7 mouse cellular contexts compared by ENCODE assay signal in the genomic region with DNA sequence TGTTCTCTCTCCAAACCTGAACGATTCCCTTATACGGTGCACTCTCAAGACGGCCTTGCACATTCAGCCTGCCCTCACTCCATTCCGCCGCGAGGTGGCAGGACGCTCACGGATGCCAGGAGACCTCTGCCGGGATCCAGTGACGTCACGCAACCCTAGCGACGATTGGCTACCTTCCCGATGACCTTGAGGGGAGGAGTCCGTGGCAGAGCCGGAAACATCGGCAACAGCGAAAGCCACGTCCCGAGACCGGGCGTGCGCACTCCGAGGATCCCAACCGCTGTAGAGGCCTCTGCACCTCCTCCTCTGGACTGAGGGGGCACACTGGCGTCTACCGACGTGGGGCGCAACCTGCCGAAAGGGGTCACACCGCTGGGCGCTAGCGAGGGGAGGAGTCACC. TPM values are rescaled to one million over a fixed set of nuclear protein-coding genes. Genes with fewer than 3 reads are reported as not detected.
DNase-seq lines count a peak whose midpoint lies in the region; ATAC-seq lines count a peak whose summit lies in the region.

No protein-coding gene starts in this region.

- under 1% methylated on average over 33 of the region's 33 CpGs for WGBS in embryonic facial prominence, embryonic 12.5 days
- under 1% methylated on average over 33 of the region's 33 CpGs for WGBS in limb, embryonic 11.5 days
- WGBS in midbrain, embryonic 14.5 days = under 1% methylated on average over 33 of the region's 33 CpGs

- ATAC-seq in embryonic facial prominence, embryonic 12.5 days (ENCODE audit: insufficient number of reproducible peaks, insufficient read depth, low FRiP score, low TSS enrichment) = peak; percentile 89
- ATAC-seq in limb, embryonic 11.5 days (ENCODE audit: insufficient number of reproducible peaks, low FRiP score, low TSS enrichment, low read depth) = peak; percentile 92
- peak; percentile 95 for ATAC-seq in midbrain, embryonic 14.5 days (ENCODE audit: low FRiP score, low TSS enrichment)

- peaks cover 23% of the 10 kb centered on the region for H3K36me3 ChIP-seq in embryonic facial prominence, embryonic 12.5 days
- peaks cover 6% of the 10 kb centered on the region for H3K36me3 ChIP-seq in limb, embryonic 11.5 days (ENCODE audit: control insufficient read depth, insufficient read depth, low read length)
- H3K36me3 ChIP-seq in midbrain, embryonic 14.5 days (ENCODE audit: control insufficient read depth, insufficient read depth, low read length) = peaks cover 24% of the 10 kb centered on the region

- peaks cover 10% of the 10 kb centered on the region for H3K4me1 ChIP-seq in embryonic facial prominence, embryonic 12.5 days
- H3K4me1 ChIP-seq in limb, embryonic 11.5 days (ENCODE audit: control insufficient read depth, insufficient read depth, low read length) = peaks cover 9% of the 10 kb centered on the region
- peaks cover 13% of the 10 kb centered on the region for H3K4me1 ChIP-seq in midbrain, embryonic 14.5 days (ENCODE audit: control insufficient read depth, insufficient read depth, low read length)

- peak overlapping the region; percentile 99 for H3K9ac ChIP-seq in embryonic facial prominence, embryonic 12.5 days
- peak overlapping the region; percentile 95 for H3K9ac ChIP-seq in limb, embryonic 11.5 days (ENCODE audit: low read length)
- H3K9ac ChIP-seq in midbrain, embryonic 14.5 days (replicated peaks; ENCODE audit: low read length) = peak overlapping the region; percentile 98

- H3K27me3 ChIP-seq in embryonic facial prominence, embryonic 12.5 days = no peaks in the 10 kb centered on the region
- H3K27me3 ChIP-seq in limb, embryonic 11.5 days (ENCODE audit: control insufficient read depth, insufficient read depth, low read length) = no peaks in the 10 kb centered on the region
- H3K27me3 ChIP-seq in midbrain, embryonic 14.5 days (ENCODE audit: control insufficient read depth, insufficient read depth, low read length) = no peaks in the 10 kb centered on the region

- peak; percentile 99 for DNase-seq in adrenal gland, postnatal 25 days
- DNase-seq in heart, adult 11 months = peak; percentile 100
- peak; percentile 100 for DNase-seq in kidney, adult 18-20 months
- DNase-seq in limb, embryonic 11.5 days (ENCODE audit: low spot score) = peak; percentile 100
- peak; percentile 100 for DNase-seq in midbrain, embryonic 14.5 days
- peak; percentile 97 to 98 for DNase-seq in spleen, adult 18-20 months

- peak overlapping the region; percentile 90 for H3K4me2 ChIP-seq in embryonic facial prominence, embryonic 12.5 days (replicated peaks)
- peak overlapping the region; percentile 92 for H3K4me2 ChIP-seq in limb, embryonic 11.5 days (ENCODE audit: low read depth, severe bottlenecking)
- peak overlapping the region; percentile 83 for H3K4me2 ChIP-seq in midbrain, embryonic 14.5 days (ENCODE audit: low read length)

- no peaks in the 10 kb centered on the region for H3K9me3 ChIP-seq in embryonic facial prominence, embryonic 12.5 days
- no peaks in the 10 kb centered on the region for H3K9me3 ChIP-seq in limb, embryonic 11.5 days (ENCODE audit: control insufficient read depth, low read length)
- no peaks in the 10 kb centered on the region for H3K9me3 ChIP-seq in midbrain, embryonic 14.5 days (ENCODE audit: control insufficient read depth, low read length)

- H3K4me3 ChIP-seq in embryonic facial prominence, embryonic 12.5 days = peak overlapping the region; percentile 96
- peak overlapping the region; percentile 80 for H3K4me3 ChIP-seq in limb, embryonic 11.5 days (ENCODE audit: low read depth, low read length)
- peak overlapping the region; percentile 87 for H3K4me3 ChIP-seq in midbrain, embryonic 14.5 days (replicated peaks; ENCODE audit: low read depth, low read length)

- H3K27ac ChIP-seq in embryonic facial prominence, embryonic 12.5 days = peak overlapping the region; percentile 91
- H3K27ac ChIP-seq in limb, embryonic 11.5 days (replicated peaks; ENCODE audit: low read depth, low read length) = peak overlapping the region; percentile 81
- peak overlapping the region; percentile 95 for H3K27ac ChIP-seq in midbrain, embryonic 14.5 days (replicated peaks; ENCODE audit: low read depth, low read length)

RNA-seq across cellular contexts. Expression of a gene that starts 0.3 kb away (rescaled TPM):
- 51.3 and 53.2 TPM in 2 replicates for total RNA-seq in adrenal gland, postnatal 25 days (2021)
- 15.4 and 16.5 TPM in 2 replicates for polyA plus RNA-seq in embryonic facial prominence, embryonic 12.5 days (2016; fragmentation: Nextera tagmentation; extraction: Ambion mirVana)
- 9.8 TPM in 2 replicates for polyA plus RNA-seq in limb, embryonic 11.5 days (2014; fragmentation: Nextera tagmentation; extraction: Ambion mirVana)
- 20.9 and 21.2 TPM in 2 replicates for polyA plus RNA-seq in midbrain, embryonic 14.5 days (2014; fragmentation: Nextera tagmentation; extraction: Ambion mirVana)

RNA-seq across cellular contexts. Expression of a gene that starts 12.4 kb away (rescaled TPM):
- 2.9 TPM in 1 of 2 replicates, not detected in the other for total RNA-seq in adrenal gland, postnatal 25 days (2021)
- polyA plus RNA-seq in embryonic facial prominence, embryonic 12.5 days (2016; fragmentation: Nextera tagmentation; extraction: Ambion mirVana) = 3.5 and 3.7 TPM in 2 replicates
- 2.4 and 4.0 TPM in 2 replicates for polyA plus RNA-seq in limb, embryonic 11.5 days (2014; fragmentation: Nextera tagmentation; extraction: Ambion mirVana)
- 7.9 and 12.9 TPM in 2 replicates for polyA plus RNA-seq in midbrain, embryonic 14.5 days (2014; fragmentation: Nextera tagmentation; extraction: Ambion mirVana)

RNA-seq across cellular contexts. Expression of a gene that starts 13.1 kb away (rescaled TPM):
- not detected in 2 replicates for total RNA-seq in adrenal gland, postnatal 25 days (2021)
- polyA plus RNA-seq in embryonic facial prominence, embryonic 12.5 days (2016; fragmentation: Nextera tagmentation; extraction: Ambion mirVana) = 0.27 TPM in 1 of 2 replicates, not detected in the other
- polyA plus RNA-seq in limb, embryonic 11.5 days (2014; fragmentation: Nextera tagmentation; extraction: Ambion mirVana) = 0.14 TPM in 1 of 2 replicates, not detected in the other
- polyA plus RNA-seq in midbrain, embryonic 14.5 days (2014; fragmentation: Nextera tagmentation; extraction: Ambion mirVana) = 0.46 and 0.76 TPM in 2 replicates

RNA-seq across cellular contexts. Expression of a gene that starts 41.5 kb away (rescaled TPM):
- total RNA-seq in adrenal gland, postnatal 25 days (2021) = 0.24 TPM in 1 of 2 replicates, not detected in the other
- polyA plus RNA-seq in embryonic facial prominence, embryonic 12.5 days (2016; fragmentation: Nextera tagmentation; extraction: Ambion mirVana) = not detected in 2 replicates
- polyA plus RNA-seq in limb, embryonic 11.5 days (2014; fragmentation: Nextera tagmentation; extraction: Ambion mirVana) = not detected in 2 replicates
- polyA plus RNA-seq in midbrain, embryonic 14.5 days (2014; fragmentation: Nextera tagmentation; extraction: Ambion mirVana) = not detected in 2 replicates

RNA-seq across cellular contexts. Expression of a gene that starts 50.7 kb away (rescaled TPM):
- 54.6 and 58.2 TPM in 2 replicates for total RNA-seq in adrenal gland, postnatal 25 days (2021)
- polyA plus RNA-seq in embryonic facial prominence, embryonic 12.5 days (2016; fragmentation: Nextera tagmentation; extraction: Ambion mirVana) = 57.4 and 62.3 TPM in 2 replicates
- 58.3 and 58.9 TPM in 2 replicates for polyA plus RNA-seq in limb, embryonic 11.5 days (2014; fragmentation: Nextera tagmentation; extraction: Ambion mirVana)
- polyA plus RNA-seq in midbrain, embryonic 14.5 days (2014; fragmentation: Nextera tagmentation; extraction: Ambion mirVana) = 68.1 and 80.6 TPM in 2 replicates

Comparison
In these comparisons a context has a peak if more than half of its experiments do, and no peak if none do; other contexts are left out.
1. Peak in every context shown above with its lines: DNase-seq, ATAC-seq, H3K4me3 ChIP-seq and H3K27ac ChIP-seq.